Mouse (Mus musculus): Measurements from ENCODE around the gene Dnajc13. TPM values are rescaled to one million over a fixed set of nuclear protein-coding genes. Genes with fewer than 3 reads are reported as not detected.

The Dnajc13 gene
- polyA plus RNA-seq, 1 experiment from 2014 or later: 14.5 TPM

GRCm38 (mm10) chr9:104152121-104152520 lies 110.6 kb downstream of the Dnajc13 start:
- peaks cover 76% of the 10 kb centered on the region for H3K36me3 ChIP-seq
- no peaks in the 10 kb centered on the region for H3K27me3 ChIP-seq (replicated peaks)
- H3K9ac ChIP-seq: no peak overlapping the region
- 91% methylated on average over 7 of the region's 7 CpGs for WGBS
- H3K4me2 ChIP-seq: no peak overlapping the region
- H3K9me3 ChIP-seq: no peaks in the 10 kb centered on the region
- H3K4me3 ChIP-seq: no peak overlapping the region
- no peaks in the 10 kb centered on the region for H3K4me1 ChIP-seq
- no peak overlapping the region for H3K27ac ChIP-seq (replicated peaks)
- ATAC-seq (ENCODE audit: extremely low read depth, insufficient number of reproducible peaks, low FRiP score, low TSS enrichment): no peak

GRCm38 (mm10) chr9:104148969-104149368 lies 113.8 kb downstream of the Dnajc13 start:
- WGBS: 78% methylated on average over 7 of the region's 7 CpGs
- ATAC-seq (ENCODE audit: extremely low read depth, insufficient number of reproducible peaks, low FRiP score, low TSS enrichment): no peak
- Histone ChIP-seq H3K4me3 (no peak overlapping the region), H3K36me3 (peaks cover 45% of the 10 kb centered on the region), H3K27ac (replicated peaks) (no peak overlapping the region), H3K9ac (no peak overlapping the region), H3K27me3 (replicated peaks) (no peaks in the 10 kb centered on the region), H3K4me1 (no peaks in the 10 kb centered on the region), H3K9me3 (no peaks in the 10 kb centered on the region), H3K4me2 (no peak overlapping the region)

DNA sequence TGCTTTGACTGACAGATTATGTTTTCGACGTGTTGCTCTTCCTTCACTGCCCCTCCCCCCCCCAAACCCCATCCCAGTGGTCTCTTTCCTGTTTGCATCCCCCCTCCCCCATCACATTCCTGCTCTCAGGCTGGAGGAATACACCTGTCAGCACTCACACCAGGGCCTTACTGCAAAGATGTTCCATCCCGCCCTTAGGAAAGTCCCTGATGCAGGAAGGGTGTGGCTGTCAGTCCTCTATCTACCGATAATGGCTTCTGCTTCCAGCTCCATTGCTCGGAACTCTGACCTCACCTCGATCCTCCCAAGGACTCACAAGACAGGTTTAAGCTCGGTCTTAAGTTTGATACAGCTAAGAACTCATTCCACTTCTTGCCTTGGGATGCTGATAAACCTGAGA lies 116.0 kb downstream of the Dnajc13 start:
- 53% methylated on average over 7 of the region's 7 CpGs for WGBS
- no peak overlapping the region for H3K4me2 ChIP-seq
- H3K4me1 ChIP-seq: no peaks in the 10 kb centered on the region
- ATAC-seq (ENCODE audit: extremely low read depth, insufficient number of reproducible peaks, low FRiP score, low TSS enrichment): no peak
- peaks cover 23% of the 10 kb centered on the region for H3K36me3 ChIP-seq
- no peaks in the 10 kb centered on the region for H3K9me3 ChIP-seq
- no peaks in the 10 kb centered on the region for H3K27me3 ChIP-seq (replicated peaks)
- H3K9ac ChIP-seq: no peak overlapping the region
- H3K4me3 ChIP-seq: no peak overlapping the region
- H3K27ac ChIP-seq (replicated peaks): no peak overlapping the region

DNA sequence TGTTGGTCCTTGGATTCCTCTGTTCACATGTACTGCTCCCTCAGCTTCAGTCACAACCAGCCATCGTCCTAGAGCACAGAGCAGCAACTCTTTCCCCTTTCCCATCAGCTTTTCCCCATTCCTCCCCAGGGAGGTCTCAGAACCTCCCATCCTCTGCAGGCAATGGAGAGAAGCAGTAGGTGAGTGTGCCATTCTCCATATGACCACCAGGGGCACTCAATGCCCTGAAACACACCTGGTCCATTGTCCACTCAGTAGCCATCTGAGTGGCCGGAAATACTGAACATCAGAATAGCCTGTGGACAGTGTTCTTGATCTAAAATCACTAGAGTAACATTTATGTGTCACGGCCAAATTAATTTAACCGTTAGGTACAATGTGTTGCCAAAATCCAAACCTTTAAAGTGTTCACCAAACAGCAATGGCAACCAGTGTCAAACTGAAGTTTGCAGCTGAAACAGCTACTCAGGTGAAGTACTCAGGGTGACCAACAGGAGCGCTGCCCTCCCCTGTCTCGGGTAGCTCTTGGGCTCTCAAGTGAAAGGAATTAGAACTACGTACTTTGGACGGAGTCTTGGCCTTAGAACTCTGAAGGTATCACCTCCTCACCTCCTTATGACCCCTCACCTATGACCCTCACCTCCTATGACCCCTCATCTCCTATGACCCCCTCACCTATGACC lies 118.3 kb downstream of the Dnajc13 start:
- 68% methylated on average over 8 of the region's 8 CpGs for WGBS
- Histone ChIP-seq H3K27ac (replicated peaks) (no peak overlapping the region), H3K4me2 (no peak overlapping the region), H3K27me3 (replicated peaks) (no peaks in the 10 kb centered on the region), H3K9ac (no peak overlapping the region), H3K4me3 (no peak overlapping the region), H3K36me3 (0 out of 2 replicates have a peak, but pooled peaks cover 2% of the 10 kb centered on the region), H3K9me3 (no peaks in the 10 kb centered on the region), H3K4me1 (no peaks in the 10 kb centered on the region)
- ATAC-seq (ENCODE audit: extremely low read depth, insufficient number of reproducible peaks, low FRiP score, low TSS enrichment): no peak

GRCm38 (mm10) chr9:104142805-104143204 lies 119.9 kb downstream of the Dnajc13 start:
- Histone ChIP-seq H3K27me3 (replicated peaks) (no peaks in the 10 kb centered on the region), H3K27ac (replicated peaks) (0 out of 2 replicates have a peak overlapping the region, but pooled peaks have one; percentile 42), H3K4me2 (no peak overlapping the region), H3K4me1 (no peaks in the 10 kb centered on the region), H3K9ac (no peak overlapping the region), H3K4me3 (no peak overlapping the region), H3K9me3 (peaks cover 4% of the 10 kb centered on the region; the same call in 1 of the 2 replicates), H3K36me3 (no peaks in the 10 kb centered on the region)
- WGBS: 68% methylated on average over 14 of the region's 14 CpGs
- peak; percentile 42; the same call in 1 of the 2 replicates for ATAC-seq (ENCODE audit: extremely low read depth, insufficient number of reproducible peaks, low FRiP score, low TSS enrichment)

- Histone ChIP-seq H3K4me1 (no peaks in the 10 kb centered on the region), H3K9ac (no peak overlapping the region), H3K4me2 (no peak overlapping the region), H3K4me3 (no peak overlapping the region), H3K27me3 (replicated peaks) (no peaks in the 10 kb centered on the region), H3K36me3 (no peaks in the 10 kb centered on the region), H3K27ac (replicated peaks) (no peak overlapping the region), H3K9me3 (peaks cover 4% of the 10 kb centered on the region; the same call in 1 of the 2 replicates)
- WGBS: 73% methylated on average over 6 of the region's 6 CpGs
- ATAC-seq (ENCODE audit: extremely low read depth, insufficient number of reproducible peaks, low FRiP score, low TSS enrichment): no peak
Observed at GRCm38 (mm10) chr9:104140351-104140750, 122.4 kb downstream of the Dnajc13 start.

DNA sequence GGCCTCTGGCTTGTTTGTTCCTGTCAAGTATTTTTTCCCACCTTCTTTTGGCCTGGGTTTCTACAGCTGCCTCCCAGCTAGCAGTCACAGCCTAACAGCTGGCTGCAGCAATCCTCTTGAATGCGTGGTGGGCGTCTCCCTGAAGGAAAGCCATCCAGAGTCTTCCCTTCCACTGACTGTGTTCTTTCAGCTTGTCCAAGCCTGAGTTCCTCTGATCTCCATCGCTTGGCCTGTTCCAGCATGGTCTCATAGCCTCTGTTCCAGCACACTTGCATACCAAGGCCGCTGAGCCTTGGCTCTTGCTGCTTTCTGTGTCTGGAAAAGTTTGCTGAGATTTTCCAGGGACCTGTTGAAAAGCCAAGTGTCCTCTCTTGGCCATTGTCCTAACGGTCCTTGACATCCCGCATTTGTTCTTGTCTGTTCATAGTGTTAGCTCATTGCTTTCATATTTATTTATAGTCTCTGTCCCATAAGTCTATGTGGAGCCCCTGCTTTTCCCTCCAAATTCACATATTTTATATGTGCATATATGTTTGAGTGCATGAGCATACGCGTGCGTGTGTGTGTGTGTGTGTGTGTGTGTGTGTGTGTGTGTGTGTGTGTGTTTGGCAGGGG lies 132.5 kb downstream of the Dnajc13 start:
- ATAC-seq (ENCODE audit: extremely low read depth, insufficient number of reproducible peaks, low FRiP score, low TSS enrichment): no peak
- no peak overlapping the region for H3K9ac ChIP-seq
- no peak overlapping the region for H3K4me2 ChIP-seq
- H3K27ac ChIP-seq (replicated peaks): no peak overlapping the region
- peaks cover 16% of the 10 kb centered on the region for H3K4me1 ChIP-seq
- H3K9me3 ChIP-seq: no peaks in the 10 kb centered on the region
- H3K36me3 ChIP-seq: no peaks in the 10 kb centered on the region
- no peaks in the 10 kb centered on the region for H3K27me3 ChIP-seq (replicated peaks)
- no peak overlapping the region for H3K4me3 ChIP-seq
- 66% methylated on average over 9 of the region's 9 CpGs for WGBS

DNA sequence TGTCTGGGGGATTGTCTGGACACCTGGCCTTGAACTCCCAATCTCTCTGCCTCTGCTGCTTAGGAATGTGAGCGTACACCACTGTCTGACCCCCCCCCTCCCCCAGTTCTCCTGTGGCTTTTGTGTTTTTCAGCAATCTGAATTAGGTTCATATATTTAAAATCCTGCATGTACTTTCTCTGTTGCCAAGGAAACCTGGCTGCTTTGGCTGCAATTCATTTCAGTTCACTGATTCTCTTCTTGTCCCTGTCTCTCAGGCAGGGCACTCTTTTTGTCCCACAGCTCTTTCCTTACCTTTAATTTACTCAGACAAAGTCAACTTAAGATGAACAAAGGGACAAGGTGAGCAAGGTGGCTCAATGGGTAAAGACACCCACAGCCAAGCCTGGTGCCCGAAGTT lies 134.6 kb downstream of the Dnajc13 start:
- H3K4me1 ChIP-seq: peaks cover 16% of the 10 kb centered on the region
- no peak overlapping the region for H3K4me2 ChIP-seq
- no peaks in the 10 kb centered on the region for H3K9me3 ChIP-seq
- H3K27ac ChIP-seq (replicated peaks): no peak overlapping the region
- no peak overlapping the region for H3K9ac ChIP-seq
- H3K4me3 ChIP-seq: no peak overlapping the region
- H3K36me3 ChIP-seq: no peaks in the 10 kb centered on the region
- no peaks in the 10 kb centered on the region for H3K27me3 ChIP-seq (replicated peaks)
- 65% methylated on average over 2 of the region's 2 CpGs for WGBS
- ATAC-seq (ENCODE audit: extremely low read depth, insufficient number of reproducible peaks, low FRiP score, low TSS enrichment): no peak

- no peak for ATAC-seq (ENCODE audit: extremely low read depth, insufficient number of reproducible peaks, low FRiP score, low TSS enrichment)
- WGBS: 73% methylated on average over 3 of the region's 3 CpGs
- Histone ChIP-seq H3K36me3 (no peaks in the 10 kb centered on the region), H3K9me3 (no peaks in the 10 kb centered on the region), H3K4me2 (no peak within 1 kb of the TSS), H3K4me3 (no peak within 1 kb of the TSS), H3K27ac (replicated peaks) (no peak within 1 kb of the TSS), H3K4me1 (peaks cover 16% of the 10 kb centered on the region), H3K27me3 (replicated peaks) (no peaks in the 10 kb centered on the region), H3K9ac (no peak within 1 kb of the TSS)
Observed at GRCm38 (mm10) chr9:104126833-104127232, 135.9 kb downstream of the Dnajc13 start, which contains the start of gene Ackr4. Ackr4 (minus strand) TSS chr9:104126933.

- Histone ChIP-seq H3K4me2 (no peak overlapping the region), H3K27ac (replicated peaks) (no peak overlapping the region), H3K4me3 (no peak overlapping the region), H3K9ac (no peak overlapping the region), H3K4me1 (peaks cover 9% of the 10 kb centered on the region; the same call in 1 of the 2 replicates), H3K27me3 (replicated peaks) (no peaks in the 10 kb centered on the region), H3K9me3 (no peaks in the 10 kb centered on the region), H3K36me3 (no peaks in the 10 kb centered on the region)
- no peak for ATAC-seq (ENCODE audit: extremely low read depth, insufficient number of reproducible peaks, low FRiP score, low TSS enrichment)
- WGBS: 46% methylated on average over 5 of the region's 5 CpGs
Observed at GRCm38 (mm10) chr9:104123622-104124021, 139.1 kb downstream of the Dnajc13 start.

- H3K4me3 ChIP-seq: no peak overlapping the region
- no peaks in the 10 kb centered on the region for H3K27me3 ChIP-seq (replicated peaks)
- ATAC-seq (ENCODE audit: extremely low read depth, insufficient number of reproducible peaks, low FRiP score, low TSS enrichment): no peak
- H3K4me2 ChIP-seq: no peak overlapping the region
- peaks cover 9% of the 10 kb centered on the region; the same call in 1 of the 2 replicates for H3K4me1 ChIP-seq
- no peak overlapping the region for H3K27ac ChIP-seq (replicated peaks)
- no peaks in the 10 kb centered on the region for H3K36me3 ChIP-seq
- WGBS: 74% methylated on average over 5 of the region's 5 CpGs
- H3K9ac ChIP-seq: no peak overlapping the region
- no peaks in the 10 kb centered on the region for H3K9me3 ChIP-seq
Observed at GRCm38 (mm10) chr9:104123101-104123500, 139.6 kb downstream of the Dnajc13 start.

DNA sequence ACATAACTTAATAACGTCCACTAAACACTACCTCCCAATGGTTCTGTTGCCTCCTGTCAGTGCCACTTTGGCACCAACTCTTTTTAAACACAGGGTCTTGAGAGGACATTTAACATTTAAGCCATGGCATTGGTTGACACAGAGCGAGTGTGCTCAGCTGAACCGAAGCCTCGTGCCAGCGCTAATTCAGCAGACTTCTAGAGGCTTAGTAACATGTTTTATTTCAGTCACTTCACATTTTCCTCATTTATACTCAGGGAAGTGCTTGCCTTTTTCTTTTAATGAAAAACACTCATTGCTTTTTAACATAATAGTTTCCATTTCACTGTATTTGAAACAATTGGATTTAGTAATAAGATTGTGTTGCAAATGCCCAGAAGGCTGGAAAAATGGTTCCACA lies 153.6 kb downstream of the Dnajc13 start:
- no peaks in the 10 kb centered on the region for H3K27me3 ChIP-seq (replicated peaks)
- peak overlapping the region; percentile 61 for H3K27ac ChIP-seq (replicated peaks)
- ATAC-seq (ENCODE audit: extremely low read depth, insufficient number of reproducible peaks, low FRiP score, low TSS enrichment): no peak
- no peak overlapping the region for H3K9ac ChIP-seq
- WGBS: 81% methylated on average over 5 of the region's 5 CpGs
- H3K36me3 ChIP-seq: peaks cover 6% of the 10 kb centered on the region; the same call in 1 of the 2 replicates
- H3K4me3 ChIP-seq: no peak overlapping the region
- H3K4me1 ChIP-seq: peaks cover 6% of the 10 kb centered on the region; the same call in 1 of the 2 replicates
- no peaks in the 10 kb centered on the region for H3K9me3 ChIP-seq
- no peak overlapping the region for H3K4me2 ChIP-seq

Measured in heart, embryonic 13.5 days (tissue).